Mouse (Mus musculus) liver, embryonic 14.5 days (tissue): ENCODE measurements around the gene 1190007I07Rik. TPM values are rescaled to one million over a fixed set of nuclear protein-coding genes. Genes with fewer than 3 reads are reported as not detected.
"Not testable (repeated sequence)": the region's sequence is repeated elsewhere in the genome, so short reads cannot be mapped to it uniquely, and the experiment has no call there.

Experiments used
- ATAC-seq: fragments of 200-750 bp; cut with Nextera tagmentation; 2 replicates; pipeline ENCODE4 v1.8.0; 2017; ENCODE audit warnings: moderate number of reproducible peaks, mild to moderate bottlenecking, moderate library complexity; ENCODE audit not compliant: insufficient read depth
- DNase-seq, 3 experiments: peaks; one replicate each; pipeline ENCODE4 v3.0.0-alpha.2; 2012 to 2013; ENCODE audit warnings: low read depth in 3 of 3, low spot score in 3 of 3
- H3K27ac ChIP-seq: fragments of 300-500 bp; sonication (generic); 2 replicates; pipeline ENCODE4 v1.5.1; 2014; ENCODE audit warnings: moderate library complexity, mild to moderate bottlenecking, control low read depth, inconsistent platforms
- H3K27me3 ChIP-seq: fragments of 300-500 bp; sonication (generic); 2 replicates; pipeline ENCODE4 v1.6.1; 2014; ENCODE audit warnings: mild to moderate bottlenecking, low read length, moderate library complexity; ENCODE audit not compliant: control insufficient read depth, insufficient read depth
- H3K36me3 ChIP-seq: fragments of 300-500 bp; sonication (generic); replicated peaks from 2 replicates; pipeline ENCODE4 v1.6.1; 2014; ENCODE audit warnings: low read depth; ENCODE audit not compliant: control insufficient read depth, insufficient read depth
- H3K4me1 ChIP-seq, 2 experiments: fragments of 200-500 bp in 1 of 2; fragments of 300-500 bp in 1 of 2; sonication (generic) in 1 of 2; replicated peaks; 2 replicates each; pipeline ENCODE4 v1.6.1; 2012 to 2014; ENCODE audit warnings: antibody characterized with exemption in 1 of 2, inconsistent platforms in 1 of 2, low read length in 1 of 2; ENCODE audit not compliant: control insufficient read depth in 2 of 2, insufficient read depth in 2 of 2
- H3K4me2 ChIP-seq: fragments of 300-500 bp; sonication (generic); 2 replicates; pipeline ENCODE4 v1.6.1; 2014; ENCODE audit warnings: low read depth, mild to moderate bottlenecking, control low read depth, moderate library complexity
- H3K4me3 ChIP-seq, 2 experiments: fragments of 200-500 bp in 1 of 2; fragments of 300-500 bp in 1 of 2; sonication (generic) in 1 of 2; 2 replicates each; pipeline ENCODE4 v1.5.1; 2012 to 2014; ENCODE audit warnings: low read depth in 2 of 2, low read length in 2 of 2, mild to moderate bottlenecking in 2 of 2, control low read depth in 1 of 2, inconsistent platforms in 1 of 2, moderate library complexity in 1 of 2; ENCODE audit not compliant: insufficient read depth in 1 of 2
- H3K9ac ChIP-seq: fragments of 300-500 bp; sonication (generic); replicated peaks from 2 replicates; pipeline ENCODE4 v1.6.1; 2014; ENCODE audit warnings: mild to moderate bottlenecking, control low read depth, moderate library complexity
- H3K9me3 ChIP-seq: fragments of 300-500 bp; sonication (generic); 2 replicates; pipeline ENCODE4 v1.6.1; 2016; ENCODE audit warnings: low read length, mixed read lengths; ENCODE audit not compliant: control insufficient read depth
- CTCF ChIP-seq: IDR thresholded peaks from 2 replicates; pipeline ENCODE4 v1.5.1; 2016; ENCODE audit warnings: antibody characterized with exemption, low read depth, control low read depth
- EP300 ChIP-seq: IDR thresholded peaks from 2 replicates; pipeline ENCODE4 v1.6.1; 2016; ENCODE audit warnings: antibody characterized with exemption, low read depth
- WGBS: fragments of 180-500 bp; shearing (Covaris S2); extraction: QIAGEN DNeasy Blood & Tissue Kit; methylation state at CpG from one replicate; pipeline ENCODE4 v1.1.7; 2014; ENCODE audit not compliant: insufficient replicate concordance; 5-methylcytosine and 5-hydroxymethylcytosine counted together
- polyA plus RNA-seq, 2 experiments: library from polyadenylated mRNA; depleted of rRNA in 1 of 2; stranded (reverse) in 1 of 2; unstranded in 1 of 2; fragments of >200 nt; fragmentation: Nextera tagmentation in 1 of 2; extraction: Ambion mirVana in 1 of 2; gene quantifications; 2 replicates each; pipeline versions ENCODE4 v1.2.1 to v1.2.3; 2012 to 2014

Gene 1190007I07Rik
- polyA plus RNA-seq, 2 experiments, result 25.9 to 35.6 TPM

DNA sequence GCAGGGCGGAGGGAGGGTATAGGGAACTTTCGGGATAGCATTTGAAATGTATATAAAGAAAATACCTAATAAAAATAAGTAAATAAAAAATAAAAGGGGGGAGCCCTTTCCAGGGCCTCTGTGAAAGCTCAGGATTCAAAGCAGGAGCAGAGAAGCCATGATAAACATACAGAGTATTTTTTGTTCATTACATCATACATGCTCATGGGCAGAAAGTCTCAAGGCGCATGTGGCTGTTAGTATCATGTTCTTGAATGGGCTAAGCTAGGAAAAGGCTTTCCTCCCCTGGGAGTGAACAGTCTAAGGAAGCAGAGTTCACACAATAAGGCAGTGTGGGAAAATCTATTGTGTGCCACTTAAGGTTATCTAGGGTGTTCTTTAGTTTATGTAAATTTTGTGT, 13.3 kb upstream of the 1190007I07Rik start:
- 62% methylated on average over 3 of the region's 3 CpGs for whole genome bisulfite sequencing

DNA sequence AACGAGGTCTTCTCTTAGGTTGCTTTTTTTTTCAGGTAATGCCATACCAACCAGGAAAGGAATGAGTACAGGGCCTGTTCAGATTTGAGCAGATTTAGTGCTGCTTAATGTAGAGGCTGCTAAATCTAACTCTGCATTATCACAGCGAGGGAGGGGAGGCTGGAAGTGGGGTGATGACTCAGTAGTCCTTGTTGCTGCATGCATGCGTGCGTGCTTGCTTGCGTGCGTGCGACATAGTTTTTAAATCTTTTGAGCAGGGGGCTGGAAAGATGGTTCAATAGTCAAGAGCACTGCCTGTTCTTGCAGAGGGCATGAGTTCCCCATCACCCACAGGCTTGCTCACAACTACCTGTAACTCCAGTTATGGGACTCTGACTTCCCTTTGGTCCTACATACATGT, 11.3 kb upstream of the 1190007I07Rik start:
- Histone ChIP-seq H3K4me3 (no peak overlapping the region), H3K9ac (no peak overlapping the region), H3K4me1 (peaks cover 6 to 9% of the 10 kb centered on the region in 2 experiments), H3K36me3 (peaks cover 11% of the 10 kb centered on the region), H3K4me2 (no peak overlapping the region), H3K27me3 (no peaks in the 10 kb centered on the region), H3K27ac (no peak overlapping the region), H3K9me3 (no peaks in the 10 kb centered on the region)
- ATAC-seq (no peak), DNase-seq (no peak)
- TF ChIP-seq CTCF (no peak), EP300 (no peak)
- WGBS, result 88% methylated on average over 7 of the region's 7 CpGs

More for the DNA sequence above, 13.3 kb upstream of the 1190007I07Rik start:
- peaks cover 26% of the 10 kb centered on the region for H3K36me3 ChIP-seq
- ATAC-seq (no peak), DNase-seq (no peak)
- no peak overlapping the region for H3K4me3 ChIP-seq
- TF ChIP-seq CTCF (no peak), EP300 (no peak)
- no peak overlapping the region for H3K4me2 ChIP-seq
- H3K27me3 ChIP-seq, result no peaks in the 10 kb centered on the region
- H3K9ac ChIP-seq, result no peak overlapping the region
- no peaks in the 10 kb centered on the region; a peak in 1 of 4 replicates for H3K4me1 ChIP-seq
- no peaks in the 10 kb centered on the region for H3K9me3 ChIP-seq
- no peak overlapping the region for H3K27ac ChIP-seq

DNA sequence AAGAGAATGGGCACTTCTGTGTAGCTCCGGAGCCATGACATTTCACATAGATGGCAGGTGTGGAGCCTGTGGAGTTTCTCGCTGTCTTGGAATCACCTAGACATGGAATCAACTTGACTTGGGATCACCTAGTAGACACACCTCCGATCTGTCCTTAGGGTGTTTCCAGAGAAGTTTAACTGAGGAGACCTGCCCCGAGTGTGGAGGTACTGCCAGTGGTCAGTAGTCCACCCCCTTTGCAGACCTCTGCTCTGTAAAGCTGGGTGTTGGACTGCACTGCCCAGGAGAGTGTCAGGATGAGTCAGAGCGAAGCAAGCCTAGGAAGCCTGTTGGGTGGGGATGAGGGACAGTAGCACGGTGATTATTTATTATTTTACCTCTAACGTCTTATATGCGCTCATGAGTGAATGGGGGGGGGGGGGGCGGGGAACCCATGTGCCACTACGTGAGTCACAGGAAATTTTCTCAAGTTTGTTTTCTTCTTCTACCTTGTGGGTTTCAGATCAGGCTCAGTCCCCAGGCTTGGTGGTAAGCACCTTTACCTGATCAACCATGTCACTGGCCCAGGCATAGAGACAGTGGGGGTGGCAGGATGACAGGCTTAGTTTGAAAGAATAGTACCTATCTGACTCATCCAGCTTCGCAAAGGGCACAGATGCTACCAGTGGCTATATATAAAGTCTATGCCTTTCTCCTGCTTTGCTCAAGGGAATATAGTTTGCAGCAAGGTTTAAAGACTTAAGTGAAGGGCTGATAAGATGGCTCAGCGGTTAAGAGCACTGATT, 9.7 kb upstream of the 1190007I07Rik start:
- Histone ChIP-seq H3K9me3 (no peaks in the 10 kb centered on the region), H3K4me3 (no peak overlapping the region), H3K27ac (no peak overlapping the region), H3K9ac (no peak overlapping the region), H3K4me2 (no peak overlapping the region), H3K27me3 (no peaks in the 10 kb centered on the region), H3K4me1 (peaks cover 11 to 14% of the 10 kb centered on the region in 2 experiments), H3K36me3 (peaks cover 3% of the 10 kb centered on the region; the same call in 1 of the 2 replicates)
- 87% methylated on average over 12 of the region's 12 CpGs for WGBS
- TF ChIP-seq EP300, result no peak
- no peak for ATAC-seq
- no peak for DNase-seq

DNA sequence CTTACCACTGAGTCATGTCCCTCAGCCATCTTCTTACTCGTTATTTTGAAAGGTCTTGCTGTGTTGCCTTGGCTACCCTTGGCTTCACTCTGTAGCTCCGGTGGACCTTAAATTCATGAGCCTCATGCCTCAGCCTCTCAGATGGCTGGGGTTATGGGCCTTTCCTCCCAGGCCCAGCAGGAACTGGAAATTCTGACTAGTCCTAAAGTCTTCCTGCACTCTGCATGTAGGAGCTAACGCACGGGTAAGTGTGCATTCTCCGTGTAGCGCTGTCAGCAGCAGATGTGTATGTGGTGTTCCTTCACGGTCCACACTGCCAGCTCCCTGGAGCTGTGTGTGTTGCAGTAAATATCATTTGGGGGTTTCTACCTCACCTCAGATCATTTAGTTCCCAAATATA, 8.1 kb upstream of the 1190007I07Rik start:
- H3K4me3 ChIP-seq, result peak overlapping the region in 1 of 2 experiments; percentile 69; a peak in 2 of 4 replicates
- no peak overlapping the region for H3K27ac ChIP-seq
- H3K36me3 ChIP-seq, result peaks cover 3% of the 10 kb centered on the region; the same call in 1 of the 2 replicates
- peaks cover 11 to 14% of the 10 kb centered on the region in 2 experiments for H3K4me1 ChIP-seq
- H3K4me2 ChIP-seq, result peak overlapping the region; percentile 100
- 82% methylated on average over 7 of the region's 7 CpGs for WGBS
- peak overlapping the region; percentile 87 for H3K9ac ChIP-seq
- H3K27me3 ChIP-seq, result no peaks in the 10 kb centered on the region
- no peak for DNase-seq
- no peaks in the 10 kb centered on the region for H3K9me3 ChIP-seq
- ATAC-seq, result no peak
- TF ChIP-seq EP300, result no peak
- TF ChIP-seq CTCF, result no peak

DNA sequence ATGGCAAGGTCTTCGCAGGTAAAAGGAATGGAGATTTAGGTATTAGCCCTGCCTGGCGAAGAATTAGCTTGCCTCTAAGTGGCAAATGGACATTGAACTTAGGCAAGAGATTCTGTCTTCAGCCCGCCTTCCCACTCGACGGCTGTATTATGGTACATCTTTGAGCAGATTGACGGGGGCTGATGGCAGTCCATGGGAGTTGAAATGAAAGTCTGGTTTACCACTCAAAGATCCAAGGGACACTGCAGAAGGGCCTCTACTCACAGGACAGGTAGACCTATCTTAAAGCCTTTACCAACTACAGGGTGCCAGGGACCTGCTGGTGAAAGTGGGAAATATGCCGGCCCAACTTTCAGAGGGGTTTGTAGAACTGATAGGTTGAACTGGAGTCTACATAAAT, 7.5 kb upstream of the 1190007I07Rik start:
- Histone ChIP-seq H3K4me2 (peak overlapping the region; percentile 100), H3K36me3 (peaks cover 3% of the 10 kb centered on the region; the same call in 1 of the 2 replicates), H3K4me3 (peak overlapping the region; percentile 69 to 94), H3K9me3 (no peaks in the 10 kb centered on the region), H3K4me1 (peaks cover 11 to 14% of the 10 kb centered on the region in 2 experiments), H3K9ac (peak overlapping the region; percentile 87), H3K27me3 (no peaks in the 10 kb centered on the region), H3K27ac (no peak overlapping the region)
- ATAC-seq (no peak), DNase-seq (no peak)
- TF ChIP-seq CTCF (no peak), EP300 (no peak)
- 15% methylated on average over 7 of the region's 7 CpGs for WGBS

DNA sequence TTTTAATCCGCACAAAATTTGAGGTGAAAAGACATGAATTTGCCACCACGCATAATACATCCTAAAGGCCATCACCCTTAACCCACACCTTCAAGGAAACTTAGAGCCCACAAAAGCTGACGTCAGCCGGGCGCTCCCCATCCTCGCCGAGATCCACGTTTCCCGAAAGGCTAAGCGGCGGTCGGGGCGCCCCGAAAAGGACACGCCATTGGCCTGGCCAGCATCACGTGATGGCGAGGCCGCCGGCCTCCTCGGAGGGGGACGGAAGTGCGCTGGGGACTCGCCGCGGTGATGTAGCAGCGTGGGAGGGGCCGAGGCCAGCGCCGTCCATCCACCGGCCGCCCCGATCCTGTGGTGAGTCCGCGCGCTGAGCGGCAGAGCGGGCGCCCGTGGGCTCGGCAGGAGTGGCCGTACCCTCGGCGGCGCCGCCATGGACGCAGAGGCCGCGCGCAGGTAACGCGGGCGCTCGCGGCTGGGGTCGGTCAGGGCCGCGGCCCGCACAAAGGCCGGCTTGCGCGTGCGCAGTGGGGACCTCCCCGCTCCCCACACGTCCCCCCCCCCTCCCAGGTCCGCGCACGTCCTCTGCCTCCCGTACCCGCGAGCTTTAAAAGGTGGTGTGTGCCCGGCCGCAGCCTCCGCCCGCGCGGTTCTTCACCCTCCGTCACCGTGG, 6.7 kb upstream of the 1190007I07Rik start, which contains the start of gene Tdg:
Tdg (plus strand) TSS at position 243 of the 670 bp plus-strand sequence.
- H3K4me2 ChIP-seq, result peak within 1 kb of the TSS; percentile 100
- under 1% methylated on average over 77 of the region's 78 CpGs for WGBS
- DNase-seq (peak; percentile 91 to 93 (median 91)), ATAC-seq (peak; percentile 98)
- H3K9me3 ChIP-seq, H3K36me3 ChIP-seq, H3K27me3 ChIP-seq: not testable (repeated sequence)
- H3K4me1 ChIP-seq, result peaks cover 11 to 14% of the 10 kb centered on the region in 2 experiments
- H3K4me3 ChIP-seq, result peak within 1 kb of the TSS; percentile 69 to 94
- H3K9ac ChIP-seq, result peak within 1 kb of the TSS; percentile 87
- H3K27ac ChIP-seq, result peak within 1 kb of the TSS; percentile 74
